Mouse (Mus musculus) C2C12 (cell line): ENCODE measurements around the gene Smndc1. TPM values are rescaled to one million over a fixed set of nuclear protein-coding genes. Genes with fewer than 3 reads are reported as not detected.

ENCODE experiments used
- H3K27me3 ChIP-seq: one replicate; pipeline ENCODE4 v1.6.1; 2011; ENCODE audit not compliant: control insufficient read depth, insufficient read depth, insufficient read length
- H3K36me3 ChIP-seq: one replicate; pipeline ENCODE4 v1.6.1; 2011; ENCODE audit not compliant: control insufficient read depth, insufficient read depth
- H3K4me3 ChIP-seq: one replicate; pipeline ENCODE4 v1.5.1; 2011; ENCODE audit warnings: mild to moderate bottlenecking, control low read depth; ENCODE audit not compliant: poor library complexity, insufficient read depth, severe bottlenecking
- H3K79me2 ChIP-seq: one replicate; pipeline ENCODE4 v1.6.1; 2011; ENCODE audit not compliant: control insufficient read depth, insufficient read depth
- H3K79me3 ChIP-seq: one replicate; pipeline ENCODE4 v1.6.1; 2011; ENCODE audit warnings: low read depth, control low read depth
- H3ac ChIP-seq: one replicate; pipeline ENCODE3; 2011; ENCODE audit warnings: low read depth; ENCODE audit not compliant: control insufficient read depth, insufficient read length
- CEBPB ChIP-seq: IDR thresholded peaks from one replicate; pipeline ENCODE4 v1.6.1; 2011; ENCODE audit warnings: low read depth, mild to moderate bottlenecking, control low read depth, moderate library complexity
- CTCF ChIP-seq: IDR thresholded peaks from one replicate; pipeline ENCODE4 v1.5.1; 2011; ENCODE audit not compliant: control insufficient read depth, insufficient read depth, insufficient read length
- FOSL1 ChIP-seq: IDR thresholded peaks from one replicate; pipeline ENCODE4 v1.8.0; 2011; ENCODE audit warnings: mild to moderate bottlenecking, low read length; ENCODE audit not compliant: poor library complexity, insufficient read depth, severe bottlenecking
- MAX ChIP-seq: IDR thresholded peaks from one replicate; pipeline ENCODE4 v1.6.1; 2011; ENCODE audit warnings: mild to moderate bottlenecking, control low read depth
- MYOD1 ChIP-seq: IDR thresholded peaks from one replicate; pipeline ENCODE4 v1.6.1; 2011; ENCODE audit warnings: low read depth; ENCODE audit not compliant: control insufficient read depth, insufficient read length
- MYOG ChIP-seq: IDR thresholded peaks from one replicate; pipeline ENCODE4 v1.6.1; 2011; ENCODE audit not compliant: control insufficient read depth, insufficient read length; ENCODE audit errors: extremely low read depth
- USF1 ChIP-seq: IDR thresholded peaks from one replicate; pipeline ENCODE4 v1.6.1; 2011; ENCODE audit warnings: low read depth, mild to moderate bottlenecking, control low read depth, moderate library complexity
- polyA plus RNA-seq: library from polyadenylated mRNA; unstranded; fragments of >200 nt; fragmentation: generic; extraction: Trizol; gene quantifications from one replicate; pipeline ENCODE4 v1.2.1, GENCODE M21; 2012; ENCODE audit warnings: missing spikeins

Gene Smndc1
- polyA plus RNA-seq, 1 experiment = 31.9 TPM

DNA sequence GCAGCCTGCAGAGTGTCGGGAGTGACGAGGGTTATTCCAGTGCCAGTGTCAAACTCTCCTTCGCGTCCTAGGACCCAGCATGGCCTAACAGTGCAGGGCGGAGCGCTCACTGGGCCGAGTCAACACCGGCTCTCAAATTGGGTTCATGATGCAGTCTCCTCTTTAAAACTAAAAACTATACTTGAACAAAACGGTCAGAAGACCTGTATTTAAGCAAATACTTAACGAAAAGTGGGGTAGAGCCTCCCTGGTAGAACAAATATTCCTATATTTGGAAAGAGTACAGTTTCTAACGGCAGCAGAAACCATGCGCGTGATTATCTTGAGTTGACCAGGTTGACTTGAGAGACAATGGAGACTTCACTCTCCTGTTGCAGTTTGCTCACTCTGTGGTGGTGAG, 18.7 kb downstream of the Smndc1 start, which contains the start of gene Gm10197:
Gene Gm10197, minus strand, starts transcription at position 101 of the 400 bp plus-strand sequence.
- Histone ChIP-seq H3K79me2 (no peaks in the 10 kb centered on the region), H3K4me3 (no peak within 1 kb of the TSS), H3K27me3 (no peaks in the 10 kb centered on the region), H3K79me3 (no peaks in the 10 kb centered on the region), H3ac (no peak within 1 kb of the TSS), H3K36me3 (peaks cover 11% of the 10 kb centered on the region)
- TF ChIP-seq CTCF = no peak
- no peak for TF ChIP-seq MAX
- TF ChIP-seq MYOG = no peak
- no peak for TF ChIP-seq CEBPB
- no peak for TF ChIP-seq USF1
- TF ChIP-seq FOSL1 = no peak
- no peak for TF ChIP-seq MYOD1

DNA sequence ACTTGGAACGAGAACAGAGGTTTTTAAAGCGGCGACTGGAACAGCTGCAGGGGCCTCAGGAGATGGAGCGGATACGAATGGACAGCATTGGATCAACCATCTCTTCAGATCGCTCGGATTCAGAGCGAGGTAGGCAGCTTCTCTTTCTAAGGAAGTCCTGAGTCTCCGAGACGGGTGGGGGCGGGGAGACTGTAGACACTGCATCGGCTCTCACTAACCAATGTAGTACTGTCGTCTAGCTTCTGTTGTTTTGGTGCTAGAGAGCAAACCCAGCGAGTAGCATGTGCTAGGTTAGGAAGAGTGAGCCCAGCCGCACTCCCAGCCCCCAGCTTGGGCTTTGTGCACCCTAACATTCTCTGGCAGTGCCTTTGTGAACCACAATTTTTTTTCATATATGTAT, 20.1 kb downstream of the Smndc1 start:
- peaks cover 8% of the 10 kb centered on the region for H3K36me3 ChIP-seq
- TF ChIP-seq MYOG = no peak
- TF ChIP-seq MAX = no peak
- no peak for TF ChIP-seq USF1
- TF ChIP-seq MYOD1 = no peak
- TF ChIP-seq CTCF = no peak
- TF ChIP-seq CEBPB = no peak
- no peak for TF ChIP-seq FOSL1
- H3K79me3 ChIP-seq = no peaks in the 10 kb centered on the region
- H3ac ChIP-seq = no peak overlapping the region
- no peaks in the 10 kb centered on the region for H3K27me3 ChIP-seq
- no peaks in the 10 kb centered on the region for H3K79me2 ChIP-seq
- H3K4me3 ChIP-seq = no peak overlapping the region

DNA sequence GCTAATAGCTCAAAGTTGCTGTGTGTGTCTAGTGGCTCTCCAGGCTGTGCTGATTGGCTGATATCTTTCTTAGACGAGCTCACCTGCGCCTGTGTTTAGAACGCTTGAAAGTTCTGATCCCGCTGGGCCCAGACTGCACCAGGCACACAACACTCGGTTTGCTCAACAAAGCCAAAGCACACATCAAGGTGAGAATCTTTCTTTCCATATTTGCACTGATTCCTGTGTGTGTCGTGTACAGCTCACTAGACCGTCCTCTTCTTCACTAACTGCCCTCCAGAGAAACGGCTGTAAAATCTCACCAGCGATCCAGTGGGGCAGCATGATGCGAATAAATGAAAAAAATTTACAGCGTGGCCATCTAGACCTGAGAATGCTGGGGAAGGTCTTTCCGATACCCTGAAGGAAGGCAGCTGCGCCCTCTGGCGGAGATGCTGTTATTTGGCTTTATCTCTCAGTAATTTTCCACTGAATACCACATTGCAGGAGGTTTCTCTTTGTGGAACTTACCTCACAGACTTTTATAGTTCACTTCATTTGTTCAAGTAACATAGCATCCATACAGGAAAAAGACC, 20.8 kb downstream of the Smndc1 start:
- H3K36me3 ChIP-seq = peaks cover 8% of the 10 kb centered on the region
- TF ChIP-seq FOSL1 = no peak
- peak; percentile 49 for TF ChIP-seq CTCF
- no peaks in the 10 kb centered on the region for H3K27me3 ChIP-seq
- H3ac ChIP-seq = no peak overlapping the region
- H3K79me3 ChIP-seq = no peaks in the 10 kb centered on the region
- H3K4me3 ChIP-seq = no peak overlapping the region
- no peaks in the 10 kb centered on the region for H3K79me2 ChIP-seq

DNA sequence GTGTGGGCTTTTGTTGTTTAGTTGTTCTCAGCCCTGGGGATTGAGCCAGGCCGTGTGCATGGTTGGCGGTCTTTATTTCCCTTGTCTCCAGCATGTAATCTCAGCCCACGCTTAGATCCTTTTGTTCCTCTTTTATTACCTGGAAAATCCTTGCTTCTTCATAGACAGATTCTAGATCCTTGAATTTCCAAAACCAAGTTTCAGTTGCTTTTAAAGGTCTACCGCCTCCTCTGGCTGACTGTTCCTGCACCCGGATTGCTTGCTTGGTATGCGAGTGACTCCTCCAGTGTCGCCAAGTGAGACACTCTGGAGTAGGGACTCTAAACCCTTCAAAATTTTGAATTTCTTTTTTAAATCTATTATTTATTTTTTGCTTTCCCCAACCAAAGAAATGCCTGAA, 23.5 kb downstream of the Smndc1 start:
- no peak for TF ChIP-seq MAX
- TF ChIP-seq USF1 = no peak
- TF ChIP-seq CEBPB = no peak
- no peak for TF ChIP-seq FOSL1
- TF ChIP-seq MYOD1 = no peak
- TF ChIP-seq CTCF = no peak
- H3K27me3 ChIP-seq = no peaks in the 10 kb centered on the region
- no peaks in the 10 kb centered on the region for H3K36me3 ChIP-seq
- H3ac ChIP-seq = no peak overlapping the region
- H3K79me3 ChIP-seq = no peaks in the 10 kb centered on the region
- no peaks in the 10 kb centered on the region for H3K79me2 ChIP-seq
- H3K4me3 ChIP-seq = no peak overlapping the region

DNA sequence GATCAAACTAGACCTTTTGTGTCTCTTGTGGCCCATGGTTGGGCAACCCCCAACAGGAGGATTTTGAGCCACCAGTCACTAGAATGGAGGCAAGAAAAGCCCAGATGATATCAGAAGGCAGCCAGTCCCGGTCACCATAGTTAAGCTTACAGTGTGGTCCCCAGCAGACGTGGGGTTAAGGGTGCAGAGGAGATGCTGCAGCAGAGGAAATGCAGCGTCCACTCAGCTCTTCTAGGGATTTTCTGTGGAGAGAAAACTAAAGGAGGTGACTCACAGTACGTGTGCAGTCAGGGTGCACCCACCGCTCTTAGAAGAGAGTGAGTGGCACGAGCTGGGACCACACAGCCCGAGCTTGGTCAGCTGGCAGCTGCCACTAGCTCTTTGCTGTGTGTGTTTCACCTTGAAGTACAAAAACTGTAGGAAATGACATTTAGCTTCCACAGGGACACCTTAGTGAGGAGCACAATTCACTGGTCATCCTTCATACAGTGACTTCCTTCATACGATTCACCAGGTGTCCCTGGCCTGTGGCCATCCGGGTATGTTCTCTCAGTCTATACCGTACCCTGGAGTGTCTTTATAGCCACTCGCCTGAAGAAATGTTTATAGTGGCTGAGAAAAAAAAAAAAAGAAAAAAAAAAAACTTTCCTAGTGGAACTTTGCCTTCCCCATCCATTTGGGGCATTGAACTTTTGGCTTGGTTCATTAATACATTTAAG, 24.2 kb downstream of the Smndc1 start:
- TF ChIP-seq MAX = no peak
- no peak for TF ChIP-seq MYOD1
- TF ChIP-seq MYOG = no peak
- no peak for TF ChIP-seq USF1
- TF ChIP-seq CTCF = no peak
- no peak for TF ChIP-seq FOSL1
- TF ChIP-seq CEBPB = no peak
- no peaks in the 10 kb centered on the region for H3K79me2 ChIP-seq
- H3K4me3 ChIP-seq = no peak overlapping the region
- no peaks in the 10 kb centered on the region for H3K36me3 ChIP-seq
- H3K79me3 ChIP-seq = no peaks in the 10 kb centered on the region
- H3K27me3 ChIP-seq = no peaks in the 10 kb centered on the region
- no peak overlapping the region for H3ac ChIP-seq

DNA sequence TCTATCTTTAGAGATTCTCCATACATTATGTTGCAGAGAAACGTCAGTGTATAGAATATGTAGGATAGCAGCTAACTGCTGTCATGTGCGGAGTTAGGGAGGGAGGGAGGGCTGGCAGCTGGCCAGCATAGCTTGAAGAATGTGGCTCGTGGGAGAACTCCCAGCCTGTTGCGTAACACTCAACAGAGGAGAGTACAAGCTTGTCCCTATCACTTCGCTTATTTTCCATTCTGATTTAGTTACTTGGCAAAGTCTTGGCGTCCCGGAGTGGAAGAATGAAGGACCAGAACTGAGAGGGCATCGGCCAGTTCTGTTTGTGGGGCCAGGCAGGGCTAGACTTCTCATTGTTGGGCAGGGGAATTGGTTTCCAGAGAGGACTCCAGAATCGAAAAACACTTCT, 25.4 kb downstream of the Smndc1 start:
- Histone ChIP-seq H3K79me2 (no peaks in the 10 kb centered on the region), H3K36me3 (no peaks in the 10 kb centered on the region), H3ac (no peak overlapping the region), H3K27me3 (no peaks in the 10 kb centered on the region), H3K79me3 (no peaks in the 10 kb centered on the region), H3K4me3 (no peak overlapping the region)
- TF ChIP-seq MAX (no peak), CTCF (no peak), FOSL1 (no peak), CEBPB (peak; percentile 90), MYOD1 (no peak)
